ENCODE assay signal across 14 mouse cellular contexts in the genomic region with DNA sequence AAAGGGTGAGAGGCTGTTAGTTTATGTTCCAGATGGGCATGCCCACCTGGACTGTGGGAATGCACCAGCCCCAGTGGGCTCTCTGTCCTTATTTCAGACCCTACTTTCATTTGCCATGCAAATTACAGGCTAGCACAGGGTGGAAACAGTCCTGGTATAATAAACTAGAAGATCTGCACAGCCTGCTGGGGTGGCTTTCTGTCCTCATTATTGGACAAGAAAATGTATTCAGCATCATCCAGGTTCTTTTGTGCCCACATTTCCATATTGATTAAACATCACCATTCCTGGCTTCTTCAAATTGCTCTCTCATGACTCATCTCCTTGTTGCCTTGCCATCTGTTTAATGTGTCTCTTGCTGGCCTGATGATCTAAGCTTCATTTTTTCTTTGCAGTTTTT.
A peak's percentile ranks its signal among the peaks of the same experiment; 100 is the strongest.
DNase-seq lines count a peak whose midpoint lies in the region; ATAC-seq lines count a peak whose summit lies in the region.
"Had no signal": no experiment of that assay in that cellular context is flagged by ENCODE, and none has a peak within 500 bp of the region (broad histone marks: within the 10 kb centered on the region; RNA-seq: fewer than 3 reads in every experiment).

No protein-coding gene starts in this region.

- H3K4me3 ChIP-seq in hindbrain, embryonic 11.5 days (ENCODE audit: low read depth, low read length), result no peak overlapping the region
- no peak overlapping the region for H3K4me3 ChIP-seq in hindbrain, embryonic 16.5 days (ENCODE audit: low read length)
- H3K4me3 ChIP-seq: embryonic facial prominence, embryonic 13.5 days; kidney, embryonic 15.5 days had no signal

- no peak for DNase-seq in hindbrain, embryonic 11.5 days (ENCODE audit: low spot score)
- peak; percentile 14 to 16 for DNase-seq in right cerebral cortex, adult 2 months (ENCODE audit: low spot score in 2 of 2)
- no peak for DNase-seq in right cerebral cortex, postnatal 14 days
- DNase-seq in layer of hippocampus, adult 8-10 months (ENCODE audit: low spot score in 2 of 2), result peak; percentile 30 to 38
- no peak for DNase-seq in urinary bladder, postnatal 36 days (ENCODE audit: low spot score in 2 of 2)
- DNase-seq: adrenal gland, postnatal 36 days; cerebellum, adult 11 months; heart, postnatal 10 days; lung, embryonic 14.5 days; thymus, adult 18-20 months had no signal

- H3K4me1 ChIP-seq in hindbrain, embryonic 11.5 days (replicated peaks; ENCODE audit: control insufficient read depth, insufficient read depth, low read length), result no peaks in the 10 kb centered on the region
- H3K4me1 ChIP-seq in hindbrain, embryonic 16.5 days (ENCODE audit: control insufficient read depth, insufficient read depth, low read depth, low read length), result no peaks in the 10 kb centered on the region
- H3K4me1 ChIP-seq: embryonic facial prominence, embryonic 13.5 days; kidney, embryonic 15.5 days had no signal

- H3K27me3 ChIP-seq in hindbrain, embryonic 11.5 days (ENCODE audit: control insufficient read depth, insufficient read depth, low read length), result no peaks in the 10 kb centered on the region
- H3K27me3 ChIP-seq in hindbrain, embryonic 16.5 days (replicated peaks; ENCODE audit: control insufficient read depth, insufficient read depth, low read length), result no peaks in the 10 kb centered on the region
- H3K27me3 ChIP-seq: embryonic facial prominence, embryonic 13.5 days; kidney, embryonic 15.5 days had no signal

- peak; percentile 70; the same call in 1 of the 2 replicates for ATAC-seq in hindbrain, embryonic 11.5 days (ENCODE audit: low FRiP score)
- ATAC-seq in hindbrain, embryonic 16.5 days, result no peak
- ATAC-seq in megakaryocyte progenitor cell, adult 5-6 weeks (replicated peaks; ENCODE audit: poor library complexity), result no peak

- H3K36me3 ChIP-seq in hindbrain, embryonic 11.5 days (ENCODE audit: control insufficient read depth, insufficient read depth, low read length), result no peaks in the 10 kb centered on the region
- no peaks in the 10 kb centered on the region for H3K36me3 ChIP-seq in hindbrain, embryonic 16.5 days (ENCODE audit: control insufficient read depth, insufficient read depth, low read length)
- H3K36me3 ChIP-seq: embryonic facial prominence, embryonic 13.5 days; kidney, embryonic 15.5 days had no signal

- H3K9me3 ChIP-seq in hindbrain, embryonic 11.5 days (ENCODE audit: control insufficient read depth, low read length), result no peaks in the 10 kb centered on the region
- H3K9me3 ChIP-seq in hindbrain, embryonic 16.5 days (ENCODE audit: control insufficient read depth, low read length), result no peaks in the 10 kb centered on the region
- H3K9me3 ChIP-seq: embryonic facial prominence, embryonic 13.5 days; kidney, embryonic 15.5 days had no signal

- no peak overlapping the region for H3K9ac ChIP-seq in hindbrain, embryonic 11.5 days (ENCODE audit: low read depth, low read length)
- H3K9ac ChIP-seq in hindbrain, embryonic 16.5 days (ENCODE audit: low read depth, low read length), result no peak overlapping the region
- H3K9ac ChIP-seq: embryonic facial prominence, embryonic 13.5 days; kidney, embryonic 15.5 days; lung, embryonic 14.5 days had no signal

- no peak overlapping the region for H3K27ac ChIP-seq in hindbrain, embryonic 11.5 days (ENCODE audit: low read depth, low read length)
- no peak overlapping the region for H3K27ac ChIP-seq in hindbrain, embryonic 16.5 days (ENCODE audit: low read depth, low read length)
- H3K27ac ChIP-seq: embryonic facial prominence, embryonic 13.5 days; kidney, embryonic 15.5 days had no signal

- no peak overlapping the region for H3K4me2 ChIP-seq in hindbrain, embryonic 11.5 days (replicated peaks; ENCODE audit: low read depth, low read length)
- no peak overlapping the region for H3K4me2 ChIP-seq in hindbrain, embryonic 16.5 days (ENCODE audit: low read length)
- H3K4me2 ChIP-seq: embryonic facial prominence, embryonic 13.5 days; kidney, embryonic 15.5 days; lung, embryonic 14.5 days had no signal

Comparison
In these comparisons a context has a peak if more than half of its experiments do, and no peak if none do; other contexts are left out.
1. DNase-seq: peak in right cerebral cortex, adult 2 months (2 of 2) and layer of hippocampus, adult 8-10 months (2 of 2); none in hindbrain, embryonic 11.5 days (single experiment), right cerebral cortex, postnatal 14 days (single experiment) and urinary bladder, postnatal 36 days (0 of 2).